Mouse (Mus musculus) liver, embryonic 13.5 days (tissue): ENCODE results near the gene Exoc4. TPM values are rescaled to one million over a fixed set of nuclear protein-coding genes. Genes with fewer than 3 reads are reported as not detected.

Experiments used
- ATAC-seq: fragments of 200-750 bp; cut with Nextera tagmentation; 2 replicates; pipeline ENCODE4 v1.8.0; 2017; ENCODE audit warnings: low read depth, mild to moderate bottlenecking, moderate number of reproducible peaks, moderate library complexity
- DNase-seq: peaks from one replicate; pipeline ENCODE4 v3.0.0; 2022
- H3K27ac ChIP-seq: fragments of 300-500 bp; sonication (generic); 2 replicates; pipeline ENCODE4 v1.5.1; 2015; ENCODE audit warnings: moderate library complexity, mild to moderate bottlenecking, inconsistent platforms
- H3K27me3 ChIP-seq: fragments of 300-500 bp; sonication (generic); 2 replicates; pipeline ENCODE4 v1.6.1; 2015; ENCODE audit warnings: mild to moderate bottlenecking, inconsistent platforms
- H3K36me3 ChIP-seq: fragments of 300-500 bp; sonication (generic); 2 replicates; pipeline ENCODE4 v1.6.1; 2015; ENCODE audit warnings: mild to moderate bottlenecking, inconsistent platforms
- H3K4me1 ChIP-seq: fragments of 300-500 bp; sonication (generic); replicated peaks from 2 replicates; pipeline ENCODE4 v1.6.1; 2015; ENCODE audit warnings: inconsistent platforms
- H3K4me2 ChIP-seq: fragments of 300-500 bp; sonication (generic); 2 replicates; pipeline ENCODE4 v1.6.1; 2015; ENCODE audit warnings: inconsistent platforms, mild to moderate bottlenecking, moderate library complexity
- H3K4me3 ChIP-seq: fragments of 300-500 bp; sonication (generic); replicated peaks from 2 replicates; pipeline ENCODE4 v1.5.1; 2015; ENCODE audit warnings: mild to moderate bottlenecking, inconsistent platforms
- H3K9ac ChIP-seq: fragments of 300-500 bp; sonication (generic); 2 replicates; pipeline ENCODE4 v1.6.1; 2015; ENCODE audit warnings: mild to moderate bottlenecking, inconsistent platforms
- H3K9me3 ChIP-seq: fragments of 300-500 bp; sonication (generic); replicated peaks from 2 replicates; pipeline ENCODE4 v1.6.1; 2016; ENCODE audit warnings: inconsistent platforms
- WGBS: fragments of 180-500 bp; shearing (Covaris S2); methylation state at CpG from one replicate; pipeline ENCODE4 v1.1.7; 2015; ENCODE audit not compliant: insufficient replicate concordance; 5-methylcytosine and 5-hydroxymethylcytosine counted together
- polyA plus RNA-seq: library from polyadenylated mRNA; unstranded; fragments of >200 nt; fragmentation: Nextera tagmentation; extraction: Ambion mirVana; gene quantifications from 2 replicates; pipeline ENCODE4 v1.2.1, GENCODE M21; 2015

Gene Exoc4
- polyA plus RNA-seq, 1 experiment from 2014 or later, result 11.0 TPM

DNA sequence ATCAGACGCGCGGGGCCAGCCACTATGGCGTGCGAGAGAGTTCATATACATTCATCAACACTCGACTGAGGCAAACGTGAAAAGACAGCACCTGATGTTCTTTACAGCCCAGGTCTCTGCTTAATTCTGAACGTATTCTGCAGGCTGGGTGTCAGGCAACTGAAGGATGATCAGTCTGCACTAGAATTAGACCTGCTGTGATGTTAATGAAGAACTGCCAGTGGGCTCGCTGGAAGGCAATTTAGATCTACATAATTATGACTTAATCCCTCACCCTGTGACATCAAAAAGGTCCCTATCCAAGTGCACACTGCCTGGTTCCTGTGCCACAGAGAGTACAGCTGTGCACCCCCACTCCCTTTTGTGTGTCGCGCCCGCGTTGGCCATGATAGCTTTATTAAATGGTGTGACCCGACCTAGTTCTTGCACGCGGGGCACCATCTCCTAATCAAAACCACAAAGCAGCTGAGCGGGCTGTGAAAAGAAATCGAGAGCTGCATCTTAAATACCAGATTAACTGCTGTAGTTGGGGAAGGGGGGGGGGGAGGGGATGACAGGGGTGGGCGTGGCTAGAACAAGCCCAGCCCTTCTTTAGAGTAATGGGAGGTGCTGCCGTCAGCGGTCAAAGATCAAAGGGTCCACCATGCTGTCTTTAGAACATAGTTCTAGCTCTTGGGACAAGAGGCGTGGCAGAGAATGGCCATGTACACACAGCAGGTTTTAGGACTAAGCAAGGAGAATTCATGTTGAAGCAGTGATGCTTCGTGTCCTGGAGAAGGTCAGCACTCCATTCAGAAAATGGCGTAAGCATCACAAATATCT, 743.5 kb downstream of the Exoc4 start:
- H3K9me3 ChIP-seq, result no peaks in the 10 kb centered on the region
- 42% methylated on average over 24 of the region's 24 CpGs for WGBS
- no peak for DNase-seq
- no peak overlapping the region for H3K4me3 ChIP-seq
- H3K36me3 ChIP-seq, result no peaks in the 10 kb centered on the region
- H3K4me2 ChIP-seq, result no peak overlapping the region
- no peak overlapping the region for H3K27ac ChIP-seq
- no peak overlapping the region for H3K9ac ChIP-seq
- no peaks in the 10 kb centered on the region for H3K4me1 ChIP-seq
- no peaks in the 10 kb centered on the region for H3K27me3 ChIP-seq
- ATAC-seq, result no peak

DNA sequence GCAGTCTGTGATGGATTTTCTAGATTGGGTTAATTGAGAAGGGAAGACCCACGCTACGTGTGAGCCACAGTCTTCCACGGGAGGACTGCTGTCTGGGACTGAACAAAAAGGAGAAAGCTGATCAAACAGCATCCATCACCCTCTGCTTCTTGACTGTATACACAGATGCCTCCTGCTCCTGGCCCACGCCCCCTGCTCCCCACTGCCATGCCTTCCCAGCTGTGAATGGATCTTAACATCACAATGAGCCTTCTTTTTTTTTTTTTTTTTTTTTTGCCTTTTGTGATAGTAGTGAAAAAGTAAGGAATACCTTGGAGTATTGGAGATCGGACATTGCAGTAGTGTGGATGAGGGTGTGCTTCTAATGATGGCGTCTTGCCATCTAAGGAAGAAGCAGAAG, 745.0 kb downstream of the Exoc4 start:
- no peaks in the 10 kb centered on the region for H3K27me3 ChIP-seq
- no peak overlapping the region for H3K9ac ChIP-seq
- no peaks in the 10 kb centered on the region for H3K36me3 ChIP-seq
- no peaks in the 10 kb centered on the region for H3K9me3 ChIP-seq
- H3K27ac ChIP-seq, result no peak overlapping the region
- no peaks in the 10 kb centered on the region for H3K4me1 ChIP-seq
- no peak for ATAC-seq
- 66% methylated on average over 6 of the region's 6 CpGs for WGBS
- DNase-seq, result no peak
- H3K4me3 ChIP-seq, result no peak overlapping the region
- no peak overlapping the region for H3K4me2 ChIP-seq

DNA sequence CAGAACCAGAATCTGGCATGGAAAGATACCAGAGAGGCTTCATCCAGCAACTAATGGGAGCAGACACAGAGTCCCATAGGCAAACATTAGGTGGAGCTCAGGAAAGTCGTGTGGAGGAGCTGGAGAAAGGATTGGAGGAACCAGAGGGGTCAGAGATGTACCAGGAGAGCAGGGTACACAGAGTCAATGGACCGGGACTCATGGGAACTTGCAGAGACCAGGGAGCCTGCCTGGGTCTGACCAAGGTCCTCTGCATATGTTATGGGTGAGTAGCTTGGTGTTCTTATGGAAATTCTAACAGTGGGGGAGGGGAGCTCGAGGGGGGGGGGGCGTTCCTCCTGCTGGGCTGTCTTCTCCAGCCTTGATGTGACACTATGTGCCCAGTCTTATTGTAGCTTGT, 749.7 kb downstream of the Exoc4 start:
- Histone ChIP-seq H3K9me3 (no peaks in the 10 kb centered on the region), H3K27me3 (no peaks in the 10 kb centered on the region), H3K36me3 (no peaks in the 10 kb centered on the region), H3K4me1 (no peaks in the 10 kb centered on the region), H3K4me2 (no peak overlapping the region), H3K27ac (no peak overlapping the region), H3K9ac (no peak overlapping the region), H3K4me3 (no peak overlapping the region)
- DNase-seq (no peak), ATAC-seq (no peak)
- 31% methylated on average over 4 of the region's 4 CpGs for WGBS

DNA sequence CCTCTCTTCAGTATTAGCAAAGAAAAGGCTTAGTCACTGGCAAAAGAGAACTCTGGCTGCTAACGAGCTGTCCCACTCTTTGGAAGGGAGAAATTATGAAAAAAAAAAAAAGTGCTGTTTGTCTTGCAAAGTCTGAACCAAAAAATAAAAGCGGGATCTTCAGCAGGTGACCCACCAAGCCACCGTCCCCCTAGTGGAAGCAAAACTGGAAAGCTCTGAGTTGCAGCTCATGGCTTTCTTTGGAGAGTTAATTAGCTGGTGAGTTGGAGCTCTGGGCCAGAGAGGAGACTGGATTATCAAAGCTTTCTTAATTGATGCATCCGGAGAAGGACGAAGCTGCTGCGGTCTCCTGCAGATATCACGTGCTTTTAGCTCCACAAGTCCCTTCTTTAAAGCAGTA, 750.6 kb downstream of the Exoc4 start:
- H3K9me3 ChIP-seq, result no peaks in the 10 kb centered on the region
- no peaks in the 10 kb centered on the region for H3K27me3 ChIP-seq
- H3K36me3 ChIP-seq, result no peaks in the 10 kb centered on the region
- DNase-seq (no peak), ATAC-seq (no peak)
- no peak overlapping the region for H3K4me3 ChIP-seq
- no peak overlapping the region for H3K4me2 ChIP-seq
- no peak overlapping the region for H3K27ac ChIP-seq
- WGBS, result 28% methylated on average over 7 of the region's 7 CpGs
- no peak overlapping the region for H3K9ac ChIP-seq
- no peaks in the 10 kb centered on the region for H3K4me1 ChIP-seq

DNA sequence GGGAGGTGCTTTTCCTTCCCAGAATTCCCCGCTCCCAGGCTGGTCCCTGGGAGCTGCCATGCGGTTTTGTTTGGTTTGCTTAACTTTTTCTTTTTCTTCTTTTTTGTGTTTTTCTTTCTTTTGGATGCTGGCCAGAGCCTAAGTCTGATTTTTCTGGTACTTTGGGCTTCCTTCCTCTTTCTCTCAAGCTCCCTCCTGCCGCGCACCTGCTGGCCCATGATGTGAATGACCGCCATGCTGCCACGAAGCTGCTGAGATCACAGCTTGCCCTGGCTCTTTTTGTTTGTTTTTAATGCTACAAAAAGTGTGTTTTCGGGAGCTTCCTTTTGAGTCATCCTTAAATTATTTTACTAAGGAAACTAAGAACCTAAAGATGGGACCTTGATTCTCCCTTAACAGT, 751.8 kb downstream of the Exoc4 start:
- no peak for DNase-seq
- Histone ChIP-seq H3K27ac (no peak overlapping the region), H3K36me3 (no peaks in the 10 kb centered on the region), H3K4me2 (no peak overlapping the region), H3K27me3 (no peaks in the 10 kb centered on the region), H3K4me1 (no peaks in the 10 kb centered on the region), H3K4me3 (no peak overlapping the region), H3K9ac (no peak overlapping the region), H3K9me3 (no peaks in the 10 kb centered on the region)
- no peak for ATAC-seq
- 70% methylated on average over 7 of the region's 7 CpGs for WGBS

DNA sequence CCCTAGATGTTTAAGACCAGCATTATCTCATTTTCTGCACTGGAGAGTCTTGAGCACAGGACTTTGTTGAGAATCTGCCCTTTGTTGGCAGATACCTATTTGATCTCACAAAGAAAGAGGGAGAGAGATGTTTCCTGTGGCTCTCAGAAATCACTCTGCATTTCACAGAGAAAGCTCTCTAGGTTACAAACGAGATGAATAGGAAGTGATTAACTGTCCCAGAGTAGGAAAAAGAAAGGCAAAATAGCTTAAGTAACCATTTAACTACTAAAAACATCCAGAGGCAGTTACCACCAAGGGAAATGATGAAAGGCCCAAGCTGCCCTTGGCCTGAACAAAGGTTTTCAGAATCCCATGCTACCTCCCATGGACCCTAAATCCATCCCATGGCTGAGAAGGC, 754.1 kb downstream of the Exoc4 start:
- no peak overlapping the region for H3K4me2 ChIP-seq
- H3K9me3 ChIP-seq, result no peaks in the 10 kb centered on the region
- WGBS, result 26% methylated on average over 1 of the region's 1 CpGs
- no peaks in the 10 kb centered on the region for H3K4me1 ChIP-seq
- no peak overlapping the region for H3K4me3 ChIP-seq
- no peak overlapping the region for H3K27ac ChIP-seq
- DNase-seq (no peak), ATAC-seq (no peak)
- H3K27me3 ChIP-seq, result no peaks in the 10 kb centered on the region
- H3K9ac ChIP-seq, result no peak overlapping the region
- H3K36me3 ChIP-seq, result no peaks in the 10 kb centered on the region

DNA sequence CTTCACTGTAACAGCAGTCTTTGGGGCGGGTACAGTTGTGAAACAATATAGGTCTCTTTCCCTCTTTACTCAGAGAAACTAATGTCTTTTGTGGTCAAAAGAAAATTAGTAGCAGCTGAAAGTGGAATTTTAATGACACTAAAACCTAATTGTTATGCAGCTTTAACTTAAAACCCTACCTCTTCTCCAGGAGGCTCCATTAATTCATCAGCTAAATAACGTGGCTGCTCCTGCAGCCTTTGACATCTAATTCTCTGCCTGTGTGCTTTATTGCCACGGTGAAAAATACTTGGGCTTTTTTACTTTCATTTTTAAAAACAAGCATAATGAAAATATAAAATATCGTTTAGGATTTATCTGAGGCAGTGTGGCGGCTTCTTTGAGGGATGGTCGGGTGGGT, 764.6 kb downstream of the Exoc4 start:
- Histone ChIP-seq H3K36me3 (no peaks in the 10 kb centered on the region), H3K27ac (no peak overlapping the region), H3K4me3 (no peak overlapping the region), H3K4me2 (no peak overlapping the region), H3K27me3 (no peaks in the 10 kb centered on the region), H3K9ac (no peak overlapping the region), H3K9me3 (no peaks in the 10 kb centered on the region), H3K4me1 (no peaks in the 10 kb centered on the region)
- ATAC-seq (no peak), DNase-seq (no peak)
- WGBS, result 63% methylated on average over 6 of the region's 6 CpGs

Other genes with a start within 250 kb of the Exoc4 start
- gene Chchd3, start 188.8 kb upstream of the Exoc4 start, polyA plus RNA-seq, result 90.2 and 105 TPM in 2 replicates